Mouse (Mus musculus) heart, adult 2 months (tissue): ENCODE data around the gene Prr19. TPM values are rescaled to one million over a fixed set of nuclear protein-coding genes. Genes with fewer than 3 reads are reported as not detected.

Experiments
- DNase-seq, 2 experiments: peaks; one replicate each; pipeline ENCODE4 v3.0.0; 2021
- H3K27ac ChIP-seq: fragments of 200-600 bp; 2 replicates; pipeline ENCODE4 v1.8.1; 2022
- H3K27me3 ChIP-seq: fragments of 200-500 bp; 2 replicates; pipeline ENCODE4 v1.6.1; 2012; ENCODE audit warnings: mild to moderate bottlenecking, low read length, inconsistent platforms, mixed read lengths; ENCODE audit not compliant: control insufficient read depth, insufficient read depth
- H3K36me3 ChIP-seq: fragments of 200-500 bp; 2 replicates; pipeline ENCODE4 v1.6.1; 2012; ENCODE audit warnings: low read length, inconsistent platforms; ENCODE audit not compliant: control insufficient read depth, insufficient read depth
- H3K4me1 ChIP-seq: fragments of 200-500 bp; 2 replicates; pipeline ENCODE4 v1.6.1; 2011; ENCODE audit warnings: low read length; ENCODE audit not compliant: control insufficient read depth, insufficient read depth
- H3K4me3 ChIP-seq: fragments of 200-600 bp; 2 replicates; pipeline ENCODE4 v1.8.1; 2022
- H3K79me2 ChIP-seq: fragments of 200-500 bp; replicated peaks from 2 replicates; pipeline ENCODE4 v1.6.1; 2012; ENCODE audit warnings: mild to moderate bottlenecking, inconsistent platforms, low read length, moderate library complexity, mixed read lengths; ENCODE audit not compliant: control insufficient read depth, insufficient read depth
- H3K9ac ChIP-seq: fragments of 200-500 bp; 2 replicates; pipeline ENCODE4 v1.6.1; 2012; ENCODE audit warnings: low read depth, mild to moderate bottlenecking, control low read depth, inconsistent platforms, low read length, mixed read lengths
- CTCF ChIP-seq: fragments of 200-600 bp; IDR thresholded peaks from 2 replicates; pipeline ENCODE4 v1.8.1; 2022; ENCODE audit warnings: antibody characterized with exemption, mild to moderate bottlenecking, moderate library complexity
- EP300 ChIP-seq: fragments of 200-500 bp; IDR thresholded peaks from 2 replicates; pipeline ENCODE4 v1.6.1; 2011; ENCODE audit warnings: low read depth, low read length, control low read depth; ENCODE audit not compliant: insufficient read depth
- POLR2A ChIP-seq: fragments of 200-500 bp; IDR thresholded peaks from 2 replicates; pipeline ENCODE4 v1.6.1; 2011; ENCODE audit warnings: mild to moderate bottlenecking, low read depth, low read length, control low read depth; ENCODE audit not compliant: insufficient read depth
- WGBS: fragments of 180-500 bp; shearing (Covaris S2); methylation state at CpG from one replicate; pipeline ENCODE4 v1.1.7; 2018; 5-methylcytosine and 5-hydroxymethylcytosine counted together
- intact Hi-C: fragments of 180-260 bp; cut with DNase I; formaldehyde crosslinking; loops from one replicate; pipeline ENCODE4 v1.15.1; 2025
- polyA plus RNA-seq: library from polyadenylated mRNA; depleted of rRNA; stranded (reverse); fragments of >200 nt; gene quantifications from 2 replicates; pipeline ENCODE4 v1.2.3, GENCODE M21; 2012
- total RNA-seq, 2 experiments: library from RNA; stranded (reverse); gene quantifications; 2 replicates each; pipeline ENCODE4 v1.2.3; 2021

Prr19 gene
- total and polyA plus RNA-seq, 3 experiments, result not detected

DNA sequence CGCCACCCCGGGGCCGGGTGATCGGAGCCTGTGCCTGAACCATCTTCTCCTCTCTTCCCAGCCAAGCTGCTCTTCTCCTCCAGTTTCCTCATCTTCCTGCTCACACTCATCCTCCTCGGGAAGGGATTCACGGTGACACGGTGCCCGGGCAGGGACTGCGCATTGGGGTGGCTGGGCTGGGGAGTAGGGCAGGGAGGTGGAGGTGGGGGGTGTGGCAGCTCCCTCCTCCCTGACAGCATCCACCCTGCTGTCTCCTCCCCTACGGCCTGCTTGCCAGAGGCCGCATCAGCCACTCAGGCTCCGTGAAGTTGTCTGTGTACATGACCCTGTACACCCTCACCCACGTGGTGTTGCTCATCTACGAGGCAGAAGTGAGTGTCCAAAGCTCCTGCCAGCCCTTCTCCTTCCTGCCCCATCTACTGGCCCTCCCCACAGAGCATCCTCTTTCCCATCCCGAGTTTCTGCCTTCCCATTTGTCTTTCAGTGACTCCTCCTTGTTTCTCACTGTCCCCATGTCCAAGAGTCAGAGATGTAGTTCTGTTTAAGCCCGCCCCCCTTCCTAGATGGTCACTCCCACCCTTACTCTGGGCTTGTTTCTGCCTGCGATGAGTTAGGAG lies 7.6 kb downstream of the Prr19 start:
- intact Hi-C loops, result no loop called here
- H3K27ac ChIP-seq, result no peak overlapping the region
- H3K4me1 ChIP-seq, result no peaks in the 10 kb centered on the region
- H3K9ac ChIP-seq, result no peak overlapping the region
- no peak for DNase-seq
- WGBS, result 56% methylated on average over 17 of the region's 17 CpGs
- H3K27me3 ChIP-seq, result peaks cover 3% of the 10 kb centered on the region; the same call in 1 of the 2 replicates
- no peak overlapping the region for H3K4me3 ChIP-seq
- no peaks in the 10 kb centered on the region for H3K79me2 ChIP-seq
- TF ChIP-seq EP300 (no peak), CTCF (no peak), POLR2A (no peak)
- H3K36me3 ChIP-seq, result no peaks in the 10 kb centered on the region

DNA sequence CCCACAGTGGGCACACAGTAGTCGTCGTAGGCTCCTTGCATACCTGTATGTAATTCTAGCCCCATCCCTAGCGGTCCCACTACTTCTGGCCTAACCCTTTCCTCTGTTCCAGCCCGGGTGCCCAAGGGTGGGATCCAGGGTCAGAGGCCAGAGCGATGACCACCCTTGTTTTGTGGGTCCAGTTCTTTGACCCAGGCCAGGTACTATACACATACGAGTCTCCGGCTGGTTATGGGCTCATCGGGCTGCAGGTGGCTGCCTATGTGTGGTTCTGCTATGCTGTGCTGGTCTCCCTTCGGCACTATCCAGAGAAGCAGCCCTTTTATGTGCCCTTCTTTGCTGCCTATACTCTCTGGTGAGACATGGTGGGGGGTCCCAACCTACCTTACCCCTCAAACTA lies 8.2 kb downstream of the Prr19 start:
- 84% methylated on average over 9 of the region's 9 CpGs for WGBS
- intact Hi-C loops, result no loop called here
- no peak for TF ChIP-seq CTCF
- TF ChIP-seq POLR2A, result no peak
- TF ChIP-seq EP300, result no peak
- Histone ChIP-seq H3K79me2 (no peaks in the 10 kb centered on the region), H3K4me1 (no peaks in the 10 kb centered on the region), H3K27me3 (peaks cover 3% of the 10 kb centered on the region; the same call in 1 of the 2 replicates), H3K36me3 (no peaks in the 10 kb centered on the region), H3K27ac (no peak overlapping the region), H3K4me3 (no peak overlapping the region), H3K9ac (no peak overlapping the region)
- DNase-seq, result no peak

DNA sequence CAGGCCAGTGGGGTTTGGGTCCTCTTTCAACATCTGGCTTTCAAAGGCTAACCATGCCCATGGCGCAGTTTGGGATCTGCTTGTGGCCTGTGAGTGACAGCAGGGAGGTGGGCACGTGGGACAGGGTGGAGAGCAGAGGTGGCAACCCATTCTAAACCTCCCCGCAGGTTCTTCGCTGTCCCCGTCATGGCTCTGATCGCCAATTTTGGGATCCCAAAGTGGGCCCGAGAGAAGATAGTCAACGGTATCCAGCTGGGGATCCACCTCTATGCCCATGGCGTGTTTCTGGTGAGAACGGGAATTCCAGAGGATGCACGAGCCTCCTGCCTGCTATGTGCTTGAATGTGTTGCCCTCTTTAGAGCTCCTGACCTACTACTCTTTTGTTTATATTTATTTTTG lies 10.0 kb downstream of the Prr19 start:
- H3K4me1 ChIP-seq, result no peaks in the 10 kb centered on the region; the same call in 1 of the 2 replicates
- no peaks in the 10 kb centered on the region for H3K79me2 ChIP-seq
- H3K27me3 ChIP-seq, result peaks cover 11% of the 10 kb centered on the region
- H3K36me3 ChIP-seq, result no peaks in the 10 kb centered on the region
- no peak overlapping the region for H3K9ac ChIP-seq
- 77% methylated on average over 11 of the region's 11 CpGs for WGBS
- TF ChIP-seq EP300 (no peak), POLR2A (no peak), CTCF (no peak)
- no peak for DNase-seq
- no peak overlapping the region for H3K4me3 ChIP-seq
- intact Hi-C loops, result no loop called here
- no peak overlapping the region for H3K27ac ChIP-seq

DNA sequence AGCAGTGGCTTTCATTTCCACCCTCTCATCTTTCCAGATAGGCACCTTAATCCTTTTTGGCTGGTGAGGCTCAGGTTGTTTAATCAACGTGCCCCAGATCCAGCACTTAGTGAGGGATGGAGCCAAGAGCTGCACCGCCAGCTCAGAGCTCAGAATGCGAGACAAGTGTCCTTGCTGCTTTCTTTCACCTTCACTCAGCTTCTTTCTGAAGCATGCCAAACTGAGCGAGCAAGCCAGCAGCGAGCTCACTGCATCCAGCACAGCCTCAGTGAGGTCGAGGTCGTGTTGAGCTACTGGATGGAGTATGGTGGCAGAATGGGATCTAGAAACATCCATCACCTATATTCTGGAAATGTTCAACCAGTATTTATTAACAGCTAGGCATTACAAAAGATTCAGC lies 12.1 kb downstream of the Prr19 start:
- no peak for DNase-seq
- H3K4me1 ChIP-seq, result peaks cover 3% of the 10 kb centered on the region; the same call in 1 of the 2 replicates
- H3K9ac ChIP-seq, result no peak overlapping the region
- no peaks in the 10 kb centered on the region for H3K36me3 ChIP-seq
- intact Hi-C loops, result no loop called here
- H3K27me3 ChIP-seq, result peaks cover 11% of the 10 kb centered on the region
- WGBS, result 32% methylated on average over 7 of the region's 7 CpGs
- no peak for TF ChIP-seq POLR2A
- no peak for TF ChIP-seq CTCF
- TF ChIP-seq EP300, result no peak
- no peak overlapping the region for H3K4me3 ChIP-seq
- no peak overlapping the region for H3K27ac ChIP-seq
- no peaks in the 10 kb centered on the region for H3K79me2 ChIP-seq

DNA sequence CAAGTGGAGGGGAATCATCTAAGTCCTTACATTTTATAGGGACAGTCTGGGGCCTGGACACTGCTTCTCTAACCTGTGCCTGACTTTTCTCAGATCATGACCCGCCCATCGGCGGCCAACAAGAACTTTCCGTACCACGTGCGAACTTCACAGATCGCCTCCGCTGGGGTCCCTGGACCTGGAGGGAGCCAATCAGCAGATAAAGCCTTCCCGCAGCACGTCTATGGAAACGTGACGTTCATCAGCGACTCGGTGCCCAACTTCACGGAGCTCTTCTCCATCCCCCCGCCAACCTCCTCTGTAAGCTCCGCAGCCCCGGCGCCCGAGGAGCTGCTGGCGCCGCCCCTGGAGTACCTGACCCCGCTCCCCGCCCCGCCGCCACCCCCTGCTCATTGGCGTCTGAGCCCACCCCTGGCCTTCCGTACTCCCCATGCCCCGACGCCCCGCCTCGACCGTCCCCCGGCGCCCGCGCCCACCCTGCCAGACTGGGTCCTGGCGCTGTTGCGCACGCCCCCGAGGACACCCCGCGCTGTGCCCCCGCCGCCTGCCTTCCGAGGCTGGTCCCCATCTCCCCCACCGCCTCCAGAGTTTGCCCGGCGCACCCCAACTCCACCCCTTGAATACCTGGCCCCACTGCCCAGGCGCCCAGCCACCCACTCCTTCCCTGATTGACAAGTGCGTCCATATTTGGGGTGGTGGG lies 13.5 kb downstream of the Prr19 start:
- H3K4me3 ChIP-seq, result no peak overlapping the region
- no peaks in the 10 kb centered on the region for H3K79me2 ChIP-seq
- 3% methylated on average over 47 of the region's 51 CpGs for WGBS
- peaks cover 9% of the 10 kb centered on the region for H3K27me3 ChIP-seq
- intact Hi-C loops, result loop anchor here (5.0 kb wide), 1 partner anchor 83 kb away; the partner anchor contains the start of gene Lipe
- H3K36me3 ChIP-seq, result no peaks in the 10 kb centered on the region
- no peak for DNase-seq
- peaks cover 3% of the 10 kb centered on the region; the same call in 1 of the 2 replicates for H3K4me1 ChIP-seq
- H3K27ac ChIP-seq, result no peak overlapping the region
- TF ChIP-seq CTCF (no peak), POLR2A (no peak), EP300 (no peak)
- H3K9ac ChIP-seq, result peak overlapping the region; percentile 22; the same call in 1 of the 2 replicates

GRCm38 (mm10) chr7:25315306-25316041 lies 14.3 kb downstream of the Prr19 start:
- Histone ChIP-seq H3K4me1 (peaks cover 3% of the 10 kb centered on the region; the same call in 1 of the 2 replicates), H3K27ac (no peak overlapping the region), H3K36me3 (no peaks in the 10 kb centered on the region), H3K4me3 (peak overlapping the region; percentile 81), H3K9ac (peak overlapping the region; percentile 22), H3K27me3 (peaks cover 9% of the 10 kb centered on the region), H3K79me2 (no peaks in the 10 kb centered on the region)
- intact Hi-C loops, result loop anchor here (1.0 to 5.0 kb wide), 4 partner anchors 17 to 82 kb away; partner anchors contain the start of gene Lipe
- peak; percentile 22 to 47 for DNase-seq
- 1% methylated on average over 66 of the region's 69 CpGs for WGBS
- TF ChIP-seq POLR2A (no peak), CTCF (no peak), EP300 (no peak)
